Mouse (Mus musculus) lung, adult 2 months (tissue): ENCODE results near the gene Traip.
A peak's percentile ranks its signal among the peaks of the same experiment; 100 is the strongest.

Source experiments
- CTCF ChIP-seq: fragments of 200-500 bp; IDR thresholded peaks from 2 replicates; pipeline ENCODE4 v1.5.1; 2011; ENCODE audit warnings: mild to moderate bottlenecking, low read length, control low read depth; ENCODE audit not compliant: insufficient read depth
- POLR2A ChIP-seq: fragments of 200-500 bp; IDR thresholded peaks from 2 replicates; pipeline ENCODE4 v1.6.1; 2011; ENCODE audit warnings: low read depth, mild to moderate bottlenecking, control low read depth, low read length, borderline replicate concordance; ENCODE audit errors: extremely low read depth

DNA sequence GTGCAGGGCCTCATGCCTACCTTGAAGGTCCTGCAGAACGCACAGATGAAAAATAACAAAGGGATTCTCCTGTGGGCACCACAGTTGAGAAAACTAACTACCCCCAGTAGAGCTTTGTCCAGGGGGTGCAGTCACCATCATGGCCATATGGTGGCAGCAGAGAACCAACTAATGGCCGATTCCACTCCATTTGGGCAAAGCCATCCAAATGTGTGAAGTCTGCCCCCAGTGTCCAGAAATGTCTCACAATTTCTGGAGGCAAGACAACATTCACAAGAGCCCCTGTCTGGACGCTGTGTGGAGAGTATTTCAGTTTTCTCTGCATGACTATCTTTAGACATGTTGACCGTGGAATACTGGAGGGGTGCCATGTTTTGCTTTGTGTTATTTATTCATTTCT lies 45.2 kb upstream of the Traip start:
- TF ChIP-seq POLR2A: no peak
- TF ChIP-seq CTCF: peak; percentile 96
